Mouse (Mus musculus) lung, postnatal 0 days (tissue): ENCODE data around the gene Cdkn2a. TPM values are rescaled to one million over a fixed set of nuclear protein-coding genes. Genes with fewer than 3 reads are reported as not detected.

Experiments used
- ATAC-seq: fragments of 200-750 bp; cut with Nextera tagmentation; 2 replicates; pipeline ENCODE4 v1.8.0; 2017; ENCODE audit warnings: moderate library complexity
- DNase-seq: peaks from one replicate; pipeline ENCODE4 v3.0.0-alpha.2; 2016; ENCODE audit warnings: low spot score
- H3K27ac ChIP-seq: fragments of 300-500 bp; sonication (generic); 2 replicates; pipeline ENCODE4 v1.5.1; 2014; ENCODE audit warnings: antibody characterized with exemption, mild to moderate bottlenecking, low read length, mixed read lengths
- H3K27me3 ChIP-seq: fragments of 300-500 bp; sonication (generic); replicated peaks from 2 replicates; pipeline ENCODE4 v1.6.1; 2014; ENCODE audit warnings: low read length, mixed read lengths; ENCODE audit not compliant: insufficient read depth
- H3K36me3 ChIP-seq: fragments of 300-500 bp; sonication (generic); 2 replicates; pipeline ENCODE4 v1.6.1; 2014; ENCODE audit warnings: low read length, mixed read lengths; ENCODE audit not compliant: insufficient read depth
- H3K4me1 ChIP-seq: fragments of 300-500 bp; sonication (generic); 2 replicates; pipeline ENCODE4 v1.6.1; 2014; ENCODE audit warnings: antibody characterized with exemption, low read depth, low read length, mixed read lengths; ENCODE audit not compliant: insufficient read depth
- H3K4me2 ChIP-seq: fragments of 300-500 bp; sonication (generic); replicated peaks from 2 replicates; pipeline ENCODE4 v1.6.1; 2014; ENCODE audit warnings: low read depth, mild to moderate bottlenecking, low read length, moderate library complexity, mixed read lengths
- H3K4me3 ChIP-seq: fragments of 300-500 bp; sonication (generic); 2 replicates; pipeline ENCODE4 v1.5.1; 2014; ENCODE audit warnings: low read depth, low read length
- H3K9ac ChIP-seq: fragments of 300-500 bp; sonication (generic); replicated peaks from 2 replicates; pipeline ENCODE4 v1.6.1; 2014; ENCODE audit warnings: low read depth, mild to moderate bottlenecking
- H3K9me3 ChIP-seq: fragments of 300-500 bp; sonication (generic); 2 replicates; pipeline ENCODE4 v1.6.1; 2016; ENCODE audit warnings: low read length, mixed read lengths
- CTCF ChIP-seq: IDR thresholded peaks from 2 replicates; pipeline ENCODE4 v1.5.1; 2016; ENCODE audit warnings: antibody characterized with exemption, mild to moderate bottlenecking
- EP300 ChIP-seq: IDR thresholded peaks from 2 replicates; pipeline ENCODE4 v1.6.1; 2016; ENCODE audit warnings: antibody characterized with exemption, mild to moderate bottlenecking, control low read depth
- WGBS: fragments of 180-500 bp; shearing (Covaris S2); extraction: QIAGEN DNeasy Blood & Tissue Kit; methylation state at CpG from one replicate; pipeline ENCODE4 v1.1.7; 2014; 5-methylcytosine and 5-hydroxymethylcytosine counted together
- polyA plus RNA-seq: library from polyadenylated mRNA; unstranded; fragments of >200 nt; fragmentation: Nextera tagmentation; extraction: Ambion mirVana; gene quantifications from 2 replicates; pipeline ENCODE4 v1.2.1, GENCODE M21; 2015

Cdkn2a gene
- polyA plus RNA-seq, 1 experiment from 2014 or later, result not detected

DNA sequence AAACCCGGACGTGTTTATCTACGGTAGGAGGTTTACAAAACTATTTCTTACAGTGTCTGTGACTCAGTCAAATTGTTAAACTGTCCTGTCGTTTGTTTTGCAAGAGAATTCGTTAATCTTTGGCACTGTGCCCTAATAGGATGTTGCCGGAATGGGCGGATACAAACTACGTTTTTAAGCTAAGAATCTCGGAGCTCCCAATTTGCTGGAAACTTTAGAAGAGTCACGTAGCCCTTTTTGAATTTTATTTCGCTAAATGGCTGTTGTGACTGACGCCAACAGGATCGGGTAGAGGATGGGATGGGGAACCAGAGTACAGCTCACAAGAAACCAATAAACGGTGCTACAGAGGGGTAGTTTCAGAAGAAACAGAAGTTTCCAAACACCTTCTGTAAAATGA, 20.4 kb downstream of the Cdkn2a start:
- TF ChIP-seq EP300, result no peak
- no peak for TF ChIP-seq CTCF
- no peaks in the 10 kb centered on the region for H3K9me3 ChIP-seq
- H3K9ac ChIP-seq, result no peak overlapping the region
- H3K27ac ChIP-seq, result no peak overlapping the region
- WGBS, result 2% methylated on average over 14 of the region's 14 CpGs
- H3K4me3 ChIP-seq, result no peak overlapping the region
- ATAC-seq (no peak), DNase-seq (no peak)
- H3K36me3 ChIP-seq, result no peaks in the 10 kb centered on the region
- no peaks in the 10 kb centered on the region for H3K4me1 ChIP-seq
- no peak overlapping the region for H3K4me2 ChIP-seq
- peaks cover 79% of the 10 kb centered on the region for H3K27me3 ChIP-seq

- Histone ChIP-seq H3K9me3 (no peaks in the 10 kb centered on the region), H3K36me3 (no peaks in the 10 kb centered on the region), H3K27ac (no peak overlapping the region), H3K4me1 (no peaks in the 10 kb centered on the region), H3K9ac (no peak overlapping the region), H3K4me2 (no peak overlapping the region), H3K4me3 (no peak overlapping the region), H3K27me3 (peaks cover 75% of the 10 kb centered on the region)
- no peak for TF ChIP-seq CTCF
- no peak for TF ChIP-seq EP300
- WGBS, result 1% methylated on average over 9 of the region's 9 CpGs
- ATAC-seq, result no peak
- DNase-seq, result no peak
These were observed 20.9 kb downstream of the Cdkn2a start for GRCm38 (mm10) chr4:89273585-89273984.

DNA sequence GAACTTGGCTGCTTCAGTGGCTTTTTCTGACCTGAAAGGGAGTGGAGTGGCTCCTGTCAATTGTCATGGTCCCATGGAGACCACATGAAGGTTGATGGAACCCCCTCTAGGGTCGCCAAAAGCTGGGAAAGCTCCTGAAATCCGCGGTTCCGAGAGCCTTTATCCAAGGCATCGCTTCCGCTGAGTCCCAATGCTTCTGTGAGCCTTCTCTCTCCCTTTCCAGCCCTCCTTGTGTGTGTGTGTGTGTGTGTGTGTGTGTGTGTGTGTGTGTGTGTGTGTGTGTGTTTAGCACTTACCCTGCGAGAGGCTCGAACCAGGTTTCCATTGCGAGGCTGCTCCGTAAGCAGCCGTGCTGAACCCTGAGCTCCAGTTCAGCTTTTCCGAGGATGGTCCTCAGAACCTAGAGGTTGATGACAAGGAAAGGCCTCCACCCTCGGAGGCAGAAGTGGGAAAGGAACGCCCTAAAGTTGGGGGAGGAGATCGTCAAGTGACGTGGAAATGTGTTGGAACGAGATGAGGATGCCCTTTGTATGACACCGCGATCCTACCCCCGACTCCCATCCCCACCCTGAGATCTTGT, 21.4 kb downstream of the Cdkn2a start:
- 2% methylated on average over 20 of the region's 20 CpGs for WGBS
- no peaks in the 10 kb centered on the region for H3K9me3 ChIP-seq
- no peak overlapping the region for H3K4me3 ChIP-seq
- no peaks in the 10 kb centered on the region for H3K4me1 ChIP-seq
- ATAC-seq, result no peak
- H3K36me3 ChIP-seq, result no peaks in the 10 kb centered on the region
- H3K4me2 ChIP-seq, result no peak overlapping the region
- TF ChIP-seq EP300 (no peak), CTCF (no peak)
- DNase-seq, result no peak
- no peak overlapping the region for H3K27ac ChIP-seq
- H3K9ac ChIP-seq, result no peak overlapping the region
- peaks cover 70% of the 10 kb centered on the region for H3K27me3 ChIP-seq

- H3K9me3 ChIP-seq, result no peaks in the 10 kb centered on the region
- H3K4me3 ChIP-seq, result no peak overlapping the region
- no peak overlapping the region for H3K9ac ChIP-seq
- H3K27ac ChIP-seq, result no peak overlapping the region
- no peak overlapping the region for H3K4me2 ChIP-seq
- no peak for ATAC-seq
- H3K36me3 ChIP-seq, result no peaks in the 10 kb centered on the region
- no peak for TF ChIP-seq CTCF
- no peak for TF ChIP-seq EP300
- DNase-seq, result no peak
- no peaks in the 10 kb centered on the region for H3K4me1 ChIP-seq
- peaks cover 66% of the 10 kb centered on the region for H3K27me3 ChIP-seq
- WGBS, result 8% methylated on average over 18 of the region's 18 CpGs
These were observed 22.2 kb downstream of the Cdkn2a start for GRCm38 (mm10) chr4:89272101-89272718.

GRCm38 (mm10) chr4:89257768-89258167, 36.7 kb downstream of the Cdkn2a start:
- DNase-seq (no peak), ATAC-seq (no peak)
- TF ChIP-seq EP300, result no peak
- no peak for TF ChIP-seq CTCF
- H3K4me3 ChIP-seq, result no peak overlapping the region
- H3K9me3 ChIP-seq, result no peaks in the 10 kb centered on the region
- H3K9ac ChIP-seq, result no peak overlapping the region
- no peaks in the 10 kb centered on the region for H3K27me3 ChIP-seq
- no peak overlapping the region for H3K4me2 ChIP-seq
- H3K36me3 ChIP-seq, result no peaks in the 10 kb centered on the region
- H3K4me1 ChIP-seq, result no peaks in the 10 kb centered on the region
- WGBS, result 72% methylated on average over 1 of the region's 1 CpGs
- H3K27ac ChIP-seq, result no peak overlapping the region

DNA sequence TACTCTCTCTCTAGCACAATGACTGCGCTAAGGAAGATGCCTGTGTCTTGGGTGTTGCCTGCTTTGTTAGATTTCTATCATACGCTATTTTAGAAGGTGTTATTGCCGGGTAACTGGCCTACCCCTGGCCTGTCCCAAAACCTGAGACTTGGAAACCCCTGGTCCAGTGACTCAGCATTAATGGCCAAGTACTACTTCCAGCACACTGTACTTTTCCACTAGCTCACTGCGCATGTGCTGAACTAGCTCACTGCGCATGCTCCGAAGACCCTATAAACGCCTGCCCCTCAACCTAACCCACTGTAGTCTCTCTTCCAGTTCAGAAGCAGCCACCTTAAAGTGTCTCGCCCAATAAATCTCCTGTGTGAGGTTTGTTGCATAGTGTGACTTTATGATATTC, 60.0 kb downstream of the Cdkn2a start:
- no peaks in the 10 kb centered on the region for H3K4me1 ChIP-seq
- H3K27ac ChIP-seq, result no peak overlapping the region
- H3K9ac ChIP-seq, result no peak overlapping the region
- ATAC-seq, result no peak
- TF ChIP-seq EP300 (no peak), CTCF (no peak)
- DNase-seq, result no peak
- no peaks in the 10 kb centered on the region for H3K9me3 ChIP-seq
- no peak overlapping the region for H3K4me2 ChIP-seq
- no peak overlapping the region for H3K4me3 ChIP-seq
- no peaks in the 10 kb centered on the region for H3K27me3 ChIP-seq
- WGBS, result 83% methylated on average over 8 of the region's 8 CpGs
- H3K36me3 ChIP-seq, result no peaks in the 10 kb centered on the region

Other genes starting within 250 kb of the Cdkn2a start
- 16.1 and 17.0 TPM in 2 replicates for gene Mtap, start 157.5 kb downstream of the Cdkn2a start, polyA plus RNA-seq
- 92.2 and 108 TPM in 2 replicates for gene Cdkn2b, start 16.4 kb upstream of the Cdkn2a start, polyA plus RNA-seq